ENCODE assay signal across 9 mouse cellular contexts in genomic region chr7:73196851-73197531, GRCm38 (mm10).
DNase-seq lines count a peak whose midpoint lies in the region; ATAC-seq and TF ChIP-seq lines count a peak whose summit lies in the region.
"Had no signal": no experiment of that assay in that cellular context is flagged by ENCODE, and none has a peak within 500 bp of the region (broad histone marks: within the 10 kb centered on the region; RNA-seq: fewer than 3 reads in every experiment).

No protein-coding gene starts in this region.

- no peak overlapping the region for H3K4me2 ChIP-seq in forebrain, embryonic 11.5 days (ENCODE audit: low read depth, low read length, severe bottlenecking)
- no peak overlapping the region for H3K4me2 ChIP-seq in neural tube, embryonic 14.5 days (ENCODE audit: low read depth, low read length)

- H3K9me3 ChIP-seq in forebrain, embryonic 11.5 days (ENCODE audit: control insufficient read depth, low read length) = peaks cover 2% of the 10 kb centered on the region; the same call in 1 of the 2 replicates
- H3K9me3 ChIP-seq in neural tube, embryonic 14.5 days (ENCODE audit: control insufficient read depth, low read length) = no peaks in the 10 kb centered on the region

- H3K4me1 ChIP-seq in forebrain, embryonic 11.5 days (replicated peaks; ENCODE audit: control insufficient read depth, insufficient read depth, low read length) = peaks cover 8% of the 10 kb centered on the region
- H3K4me1 ChIP-seq in neural tube, embryonic 14.5 days (ENCODE audit: control insufficient read depth, insufficient read depth, low read length) = peaks cover 9% of the 10 kb centered on the region
- no peaks in the 10 kb centered on the region for H3K4me1 ChIP-seq in lung, adult 2 months (ENCODE audit: control insufficient read depth, insufficient read depth, low read length)

- no peak overlapping the region for H3K4me3 ChIP-seq in forebrain, embryonic 11.5 days (ENCODE audit: low read depth, low read length)
- no peak overlapping the region for H3K4me3 ChIP-seq in neural tube, embryonic 14.5 days (ENCODE audit: low read depth, low read length)
- no peak overlapping the region for H3K4me3 ChIP-seq in lung, adult 2 months (replicated peaks; ENCODE audit: extremely low read depth, low read depth, low read length)

- intact Hi-C loops in heart, postnatal 25 days (cut with DNase I) = no loop called here

- no peak overlapping the region; the same call in 1 of the 2 replicates for H3K27ac ChIP-seq in forebrain, embryonic 11.5 days (ENCODE audit: low read depth, low read length)
- H3K27ac ChIP-seq in neural tube, embryonic 14.5 days (ENCODE audit: low read depth, low read length) = peak overlapping the region; percentile 70
- H3K27ac ChIP-seq: liver, embryonic 14.5 days had no signal

- H3K9ac ChIP-seq in forebrain, embryonic 11.5 days (ENCODE audit: low read length) = 0 out of 2 replicates have a peak overlapping the region, but pooled peaks have one; percentile 3
- no peak overlapping the region for H3K9ac ChIP-seq in neural tube, embryonic 14.5 days (replicated peaks; ENCODE audit: low read depth, low read length)
- H3K9ac ChIP-seq: liver, embryonic 14.5 days had no signal

- TF ChIP-seq CTCF in lung, adult 2 months (IDR thresholded peaks at IDR 0.05; ENCODE audit: insufficient read depth, low read length) = no peak

- no peak for TF ChIP-seq POLR2A in lung, adult 2 months (IDR thresholded peaks at IDR 0.05; ENCODE audit: borderline replicate concordance, extremely low read depth, low read depth, low read length)

- H3K27me3 ChIP-seq in forebrain, embryonic 11.5 days (ENCODE audit: control insufficient read depth, insufficient read depth, low read length) = no peaks in the 10 kb centered on the region
- H3K27me3 ChIP-seq in neural tube, embryonic 14.5 days (ENCODE audit: control insufficient read depth, insufficient read depth, low read length) = no peaks in the 10 kb centered on the region

- ATAC-seq in forebrain, embryonic 11.5 days (replicated peaks; ENCODE audit: low FRiP score) = peak; percentile 63
- ATAC-seq in neural tube, embryonic 14.5 days (ENCODE audit: low read depth) = peak; percentile 95

- DNase-seq in frontal cortex, postnatal 10 days (ENCODE audit: low spot score in 2 of 2) = peak; percentile 48 to 60
- DNase-seq in frontal cortex, postnatal 36 days (ENCODE audit: low spot score in 2 of 2) = no peak
- peak; percentile 66 for DNase-seq in adipocyte (ENCODE audit: low spot score)
- DNase-seq in forebrain, embryonic 11.5 days (ENCODE audit: low spot score) = peak; percentile 52
- peak; percentile 65 for DNase-seq in large intestine, adult 2 months (ENCODE audit: low read depth, low spot score)
- no peak for DNase-seq in heart, postnatal 25 days (ENCODE audit: low spot score)
- no peak for DNase-seq in lung, adult 2 months

- no peaks in the 10 kb centered on the region for H3K36me3 ChIP-seq in forebrain, embryonic 11.5 days (ENCODE audit: control insufficient read depth, insufficient read depth, low read length)
- H3K36me3 ChIP-seq in neural tube, embryonic 14.5 days (ENCODE audit: control insufficient read depth, insufficient read depth, low read length) = no peaks in the 10 kb centered on the region

- WGBS in forebrain, embryonic 11.5 days = 52% methylated on average over 12 of the region's 12 CpGs
- WGBS in large intestine, adult 2 months = 31% methylated on average over 12 of the region's 12 CpGs
- WGBS in neural tube, embryonic 14.5 days = 13% methylated on average over 12 of the region's 12 CpGs
- 73% methylated on average over 12 of the region's 12 CpGs for WGBS in lung, adult 2 months

Comparison
In these comparisons a context has a peak if more than half of its experiments do, and no peak if none do; other contexts are left out.
1. DNase-seq: peak in frontal cortex, postnatal 10 days (2 of 2), adipocyte (single experiment), forebrain, embryonic 11.5 days (single experiment) and large intestine, adult 2 months (single experiment); none in frontal cortex, postnatal 36 days (0 of 2), heart, postnatal 25 days (single experiment) and lung, adult 2 months (single experiment).